Mouse (Mus musculus) lung, postnatal 10 days (tissue): ENCODE measurements around the gene Baz1b.

Experiments used
- DNase-seq: peaks from one replicate; pipeline ENCODE4 v3.0.0; 2021

Baz1b gene

GRCm38 (mm10) chr5:135285211-135285610 lies 98.1 kb downstream of the Baz1b start:
- no peak for DNase-seq

- DNase-seq, result peak; percentile 86
Measured at GRCm38 (mm10) chr5:135286185-135286584, 99.1 kb downstream of the Baz1b start.

GRCm38 (mm10) chr5:135286926-135287325 lies 99.9 kb downstream of the Baz1b start:
- DNase-seq, result no peak

DNA sequence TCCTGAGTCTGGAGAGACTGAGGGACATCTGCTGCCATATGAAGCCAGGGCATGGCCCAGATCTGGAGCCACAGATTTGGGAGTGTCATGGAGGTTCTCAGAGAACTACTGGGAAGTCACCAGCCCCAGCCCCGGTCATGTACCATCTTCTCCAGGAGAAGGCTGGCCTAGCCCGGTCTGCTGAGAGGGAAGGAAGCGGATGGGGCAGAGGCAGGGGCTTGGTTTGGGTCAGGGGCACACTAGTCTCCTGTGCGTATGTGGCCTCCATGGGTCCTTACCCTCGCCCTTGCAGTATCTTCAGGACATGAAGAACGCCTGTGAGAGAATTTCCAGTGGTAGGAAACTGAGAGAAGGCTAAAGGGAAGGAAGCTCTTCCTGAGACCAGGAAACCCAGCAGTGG lies 103.6 kb downstream of the Baz1b start:
- no peak for DNase-seq

DNA sequence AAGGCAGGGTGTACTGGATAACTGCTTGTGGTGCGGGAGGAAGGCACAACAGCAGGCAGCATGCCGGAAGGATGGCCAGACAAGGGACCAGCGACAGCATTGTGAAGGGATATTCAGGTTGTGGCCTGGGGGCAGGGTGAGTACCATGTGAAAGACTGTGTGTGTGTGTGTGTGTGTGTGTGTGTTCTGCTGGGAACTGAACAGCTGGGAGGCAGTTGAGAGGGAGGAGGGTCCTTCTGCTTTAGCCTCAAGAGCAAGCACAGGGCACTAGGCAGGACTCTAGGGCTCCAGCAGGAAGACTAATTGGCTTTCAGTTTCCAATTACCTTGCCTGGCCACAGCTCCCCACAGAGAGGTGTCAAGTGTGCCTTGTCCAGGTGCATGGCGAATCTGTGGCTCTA lies 104.1 kb downstream of the Baz1b start:
- no peak for DNase-seq

- DNase-seq, result no peak
Measured at GRCm38 (mm10) chr5:135292001-135292400, 104.9 kb downstream of the Baz1b start.
